Mouse (Mus musculus): ENCODE data around the gene Zbtb41.
"Not testable (repeated sequence)": the region's sequence is repeated elsewhere in the genome, so short reads cannot be mapped to it uniquely, and the experiment has no call there.

The Zbtb41 gene

GRCm38 (mm10) chr1:139421875-139422791 is at the start of gene Zbtb41:
Gene Zbtb41, plus strand, starts transcription at chr1:139422288.
- peak; percentile 82 to 93 for DNase-seq

- no peak for DNase-seq
Observed at GRCm38 (mm10) chr1:139375900-139376299, 46.2 kb upstream of the Zbtb41 start.

GRCm38 (mm10) chr1:139376638-139377286 is 45.3 kb upstream of the Zbtb41 start, which contains the start of gene Crb1:
Gene Crb1, minus strand, starts transcription at chr1:139377100.
- peak in 1 of 2 experiments; percentile 2 for DNase-seq

- peak; percentile 8 to 45 for DNase-seq
Observed at GRCm38 (mm10) chr1:139378861-139379620, 43.0 kb upstream of the Zbtb41 start.

GRCm38 (mm10) chr1:139379621-139379984 is 42.5 kb upstream of the Zbtb41 start:
- no peak for DNase-seq

GRCm38 (mm10) chr1:139391747-139392146 is 30.3 kb upstream of the Zbtb41 start:
- DNase-seq, result no peak

- peak; percentile 54 to 65 for DNase-seq
Observed at GRCm38 (mm10) chr1:139396589-139396988, 25.5 kb upstream of the Zbtb41 start.

GRCm38 (mm10) chr1:139405766-139406165 is 16.3 kb upstream of the Zbtb41 start:
- no peak for DNase-seq

- DNase-seq, result no peak
Observed at GRCm38 (mm10) chr1:139407701-139408100, 14.4 kb upstream of the Zbtb41 start.

GRCm38 (mm10) chr1:139412365-139412764 is 9.7 kb upstream of the Zbtb41 start:
- DNase-seq, result not testable (repeated sequence)

GRCm38 (mm10) chr1:139413465-139413864 is 8.6 kb upstream of the Zbtb41 start:
- DNase-seq, result no peak

- no peak for DNase-seq
Observed at GRCm38 (mm10) chr1:139421521-139421874, 590 bp upstream of the Zbtb41 start.

- DNase-seq, result peak; percentile 72 to 74
Observed at GRCm38 (mm10) chr1:139422941-139423340, 853 bp downstream of the Zbtb41 start.

GRCm38 (mm10) chr1:139423931-139424330 is 1.8 kb downstream of the Zbtb41 start:
- DNase-seq, result no peak

- peak in 1 of 2 experiments; percentile 34 for DNase-seq
Observed at GRCm38 (mm10) chr1:139425006-139425405, 2.9 kb downstream of the Zbtb41 start.

GRCm38 (mm10) chr1:139438373-139438772 is 16.3 kb downstream of the Zbtb41 start:
- DNase-seq, result peak; percentile 77 to 79

GRCm38 (mm10) chr1:139443103-139443502 is 21.0 kb downstream of the Zbtb41 start:
- not testable (repeated sequence) for DNase-seq

GRCm38 (mm10) chr1:139454340-139455225 is 32.5 kb downstream of the Zbtb41 start, which contains the start of gene Aspm:
Gene Aspm, plus strand, starts transcription at chr1:139454772.
- DNase-seq, result peak; percentile 94 to 96

- peak in 1 of 2 experiments; percentile 28 for DNase-seq
Observed at GRCm38 (mm10) chr1:139455226-139455869, 33.3 kb downstream of the Zbtb41 start.

- no peak for DNase-seq
Observed at GRCm38 (mm10) chr1:139460807-139461206, 38.7 kb downstream of the Zbtb41 start.

- no peak for DNase-seq
Observed at GRCm38 (mm10) chr1:139465936-139466335, 43.8 kb downstream of the Zbtb41 start.

Data from kidney, postnatal 25 days (tissue).